Mouse (Mus musculus) induced T-regulatory cell, adult 2 months (primary cell): ENCODE measurements around the gene Ankrd2.
A peak's percentile ranks its signal among the peaks of the same experiment; 100 is the strongest.
"Not testable (repeated sequence)": the region's sequence is repeated elsewhere in the genome, so short reads cannot be mapped to it uniquely, and the experiment has no call there.

ENCODE experiments used
- DNase-seq: peaks from one replicate; pipeline ENCODE4 v3.0.0-alpha.2; 2012; ENCODE audit warnings: low read depth

Gene Ankrd2

GRCm38 (mm10) chr19:42056719-42057409 is 21.1 kb downstream of the Ankrd2 start:
- DNase-seq, result no peak

- DNase-seq, result no peak
Measured at GRCm38 (mm10) chr19:42058426-42058825, 22.6 kb downstream of the Ankrd2 start.

GRCm38 (mm10) chr19:42061443-42061842 is 25.6 kb downstream of the Ankrd2 start:
- DNase-seq, result no peak

GRCm38 (mm10) chr19:42068441-42069240 is 32.8 kb downstream of the Ankrd2 start:
- DNase-seq, result no peak

GRCm38 (mm10) chr19:42069241-42069525 is 33.4 kb downstream of the Ankrd2 start:
- DNase-seq, result no peak

- DNase-seq, result no peak
Measured at GRCm38 (mm10) chr19:42071221-42071620, 35.4 kb downstream of the Ankrd2 start.

- DNase-seq, result no peak
Measured at GRCm38 (mm10) chr19:42071886-42072608, 36.2 kb downstream of the Ankrd2 start.

- DNase-seq, result no peak
Measured at GRCm38 (mm10) chr19:42072802-42073201, 37.0 kb downstream of the Ankrd2 start.

- no peak for DNase-seq
Measured at GRCm38 (mm10) chr19:42075051-42075450, 39.3 kb downstream of the Ankrd2 start.

GRCm38 (mm10) chr19:42075992-42076391 is 40.2 kb downstream of the Ankrd2 start:
- DNase-seq, result no peak

GRCm38 (mm10) chr19:42078566-42078965 is 42.8 kb downstream of the Ankrd2 start:
- no peak for DNase-seq

- DNase-seq, result no peak
Measured at GRCm38 (mm10) chr19:42079006-42079405, 43.2 kb downstream of the Ankrd2 start.

GRCm38 (mm10) chr19:42079950-42080349 is 44.1 kb downstream of the Ankrd2 start:
- no peak for DNase-seq

GRCm38 (mm10) chr19:42080469-42080868 is 44.7 kb downstream of the Ankrd2 start:
- DNase-seq, result no peak

GRCm38 (mm10) chr19:42081613-42082012 is 45.8 kb downstream of the Ankrd2 start:
- DNase-seq, result not testable (repeated sequence)

GRCm38 (mm10) chr19:42085690-42086089 is 49.9 kb downstream of the Ankrd2 start:
- no peak for DNase-seq

GRCm38 (mm10) chr19:42086166-42086565 is 50.4 kb downstream of the Ankrd2 start, which contains the start of gene Morn4:
Gene Morn4, minus strand, starts transcription at chr19:42086357.
- peak; percentile 65 for DNase-seq

- peak; percentile 85 for DNase-seq
Measured at GRCm38 (mm10) chr19:42089103-42089747, 53.4 kb downstream of the Ankrd2 start.

- DNase-seq, result peak; percentile 100
Measured at GRCm38 (mm10) chr19:42089748-42090595, 54.2 kb downstream of the Ankrd2 start, which contains the start of gene Pi4k2a. Gene Pi4k2a, plus strand, starts transcription at chr19:42090470.

- DNase-seq, result peak; percentile 74
Measured at GRCm38 (mm10) chr19:42090637-42091141, 54.9 kb downstream of the Ankrd2 start.
